In the genomic region with DNA sequence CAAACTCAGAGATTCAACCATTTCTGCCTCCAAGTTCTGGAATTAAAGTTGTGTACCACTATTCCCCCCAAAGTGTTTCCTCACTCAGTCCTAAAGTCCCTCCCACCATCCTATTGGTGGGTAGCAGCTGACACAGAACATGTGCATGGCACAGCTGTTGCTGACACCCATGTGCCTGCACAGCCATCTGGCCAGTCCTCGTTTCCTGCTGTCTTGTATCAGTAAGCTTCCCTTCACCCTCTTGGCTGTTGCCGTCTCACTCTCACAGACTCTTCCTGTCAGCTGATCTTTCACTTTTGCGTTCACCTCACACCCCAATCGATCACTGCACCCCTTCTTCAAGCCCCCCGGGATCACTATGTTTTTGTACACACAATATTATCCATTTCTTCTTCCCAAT, we compare ENCODE assay signal across 8 mouse cellular contexts. TPM values are rescaled to one million over a fixed set of nuclear protein-coding genes. Genes with fewer than 3 reads are reported as not detected.
DNase-seq lines count a peak whose midpoint lies in the region; ATAC-seq lines count a peak whose summit lies in the region.

No protein-coding gene starts in this region.

- peaks cover 19% of the 10 kb centered on the region for H3K36me3 ChIP-seq in kidney, embryonic 14.5 days (ENCODE audit: control insufficient read depth, insufficient read depth, low read length)
- H3K36me3 ChIP-seq in macrophage (ENCODE audit: inconsistent target): peaks cover 14% of the 10 kb centered on the region

- no peaks in the 10 kb centered on the region for H3K4me1 ChIP-seq in kidney, embryonic 14.5 days (ENCODE audit: control insufficient read depth, insufficient read depth, low read length)

- no peak overlapping the region for H3K4me3 ChIP-seq in kidney, embryonic 14.5 days (ENCODE audit: low read length)
- H3K4me3 ChIP-seq in macrophage (ENCODE audit: inconsistent target): no peak overlapping the region

- H3K27ac ChIP-seq in kidney, embryonic 14.5 days (ENCODE audit: low read depth, low read length): no peak overlapping the region
- H3K27ac ChIP-seq in macrophage: 0 out of 2 replicates have a peak overlapping the region, but pooled peaks have one; percentile 10

- DNase-seq in kidney, postnatal 36 days: no peak
- peak; percentile 88 for DNase-seq in brain, adult 2 months (ENCODE audit: low read depth, low spot score)
- peak; percentile 71 for DNase-seq in layer of hippocampus, adult 9-10 months (ENCODE audit: low spot score)
- peak; percentile 61 to 83 for DNase-seq in thymus, postnatal 36 days
- DNase-seq in gastrocnemius, adult 18-20 months (ENCODE audit: low spot score): no peak
- DNase-seq in spleen, postnatal 14 days (ENCODE audit: low spot score in 2 of 2): no peak

- no peaks in the 10 kb centered on the region for H3K79me2 ChIP-seq in macrophage (ENCODE audit: inconsistent target)

- H3K4me2 ChIP-seq in kidney, embryonic 14.5 days (replicated peaks; ENCODE audit: low read depth, low read length): no peak overlapping the region

- no peaks in the 10 kb centered on the region for H3K27me3 ChIP-seq in kidney, embryonic 14.5 days (ENCODE audit: control insufficient read depth, insufficient read depth, low read length)

- H3K9me3 ChIP-seq in kidney, embryonic 14.5 days (ENCODE audit: control insufficient read depth, low read length): no peaks in the 10 kb centered on the region

- 41% methylated on average over 5 of the region's 5 CpGs for WGBS in kidney, embryonic 14.5 days
- WGBS in macrophage (ENCODE audit: missing documents): 17% methylated on average over 5 of the region's 5 CpGs

- no peak overlapping the region for H3K9ac ChIP-seq in kidney, embryonic 14.5 days (ENCODE audit: low read depth, low read length)

- peak; percentile 28; the same call in 1 of the 2 replicates for ATAC-seq in kidney, embryonic 14.5 days (ENCODE audit: low FRiP score, low TSS enrichment)

RNA-seq across cellular contexts. Expression of a gene that starts 12.5 kb away (rescaled TPM):
- 28.7 and 38.1 TPM in 2 replicates for polyA plus RNA-seq in kidney, embryonic 14.5 days (2014; fragmentation: Nextera tagmentation; extraction: Ambion mirVana)
- total RNA-seq in macrophage (2018; cell fraction: chromatin; rRNA removed): 10 to 100 TPM; 21.2 to 73.2 (median 38.5) TPM
- total RNA-seq in macrophage (2018; cell fraction: cytosol; rRNA removed): 10 to 100 TPM in 14 of 26 experiments, 1 to 10 TPM in 12; 5.1 to 16.3 (median 10.6) TPM
- total RNA-seq in macrophage (2018; cell fraction: nucleus; rRNA removed): 10 to 100 TPM; 19.1 to 42.8 (median 33.2) TPM
- polyA plus RNA-seq in macrophage (2018): 8.3 to 8.9 TPM (median 8.9 TPM) in 3 replicates
- total RNA-seq in gastrocnemius, adult 18-20 months (2021): 10 to 100 TPM; 13.2 to 14.9 TPM

RNA-seq across cellular contexts. Expression of a gene that starts 14.7 kb away (rescaled TPM):
- polyA plus RNA-seq in kidney, embryonic 14.5 days (2014; fragmentation: Nextera tagmentation; extraction: Ambion mirVana): 261 and 286 TPM in 2 replicates
- total RNA-seq in macrophage (2018; cell fraction: chromatin; rRNA removed): 100 to 1,000 TPM in 18 of 26 experiments, 10 to 100 TPM in 8; 60.3 to 149 (median 109) TPM
- total RNA-seq in macrophage (2018; cell fraction: cytosol; rRNA removed): 100 to 1,000 TPM in 24 of 26 experiments, 10 to 100 TPM in 2; 95.5 to 160 (median 124) TPM
- total RNA-seq in macrophage (2018; cell fraction: nucleus; rRNA removed): 100 to 1,000 TPM in 6 of 26 experiments, 10 to 100 TPM in 20; 57.2 to 121 (median 87.1) TPM
- 102 to 143 TPM (median 138 TPM) in 3 replicates for polyA plus RNA-seq in macrophage (2018)
- 100 to 1,000 TPM; 222 to 224 TPM for total RNA-seq in gastrocnemius, adult 18-20 months (2021)

RNA-seq across cellular contexts. Expression of a gene that starts 53.2 kb away (rescaled TPM):
- 22.6 and 25.7 TPM in 2 replicates for polyA plus RNA-seq in kidney, embryonic 14.5 days (2014; fragmentation: Nextera tagmentation; extraction: Ambion mirVana)
- 100 to 1,000 TPM in 2 of 26 experiments, 10 to 100 TPM in 24; 38.8 to 108 (median 58.8) TPM for total RNA-seq in macrophage (2018; cell fraction: chromatin; rRNA removed)
- total RNA-seq in macrophage (2018; cell fraction: cytosol; rRNA removed): 10 to 100 TPM; 37.8 to 62.4 (median 51.1) TPM
- 10 to 100 TPM; 33.3 to 79.6 (median 41.8) TPM for total RNA-seq in macrophage (2018; cell fraction: nucleus; rRNA removed)
- 39.8 to 61.5 TPM (median 51.3 TPM) in 3 replicates for polyA plus RNA-seq in macrophage (2018)
- 10 to 100 TPM; 16.8 to 19.0 TPM for total RNA-seq in gastrocnemius, adult 18-20 months (2021)

Comparison
In these comparisons a context has a peak if more than half of its experiments do, and no peak if none do; other contexts are left out.
1. DNase-seq: peak in brain, adult 2 months (single experiment), layer of hippocampus, adult 9-10 months (single experiment) and thymus, postnatal 36 days (2 of 2); none in kidney, postnatal 36 days (0 of 2), gastrocnemius, adult 18-20 months (single experiment) and spleen, postnatal 14 days (0 of 2).